28 mouse cellular contexts compared by ENCODE assay signal in genomic region chr2:34082486-34082885, GRCm38 (mm10).
DNase-seq lines count a peak whose midpoint lies in the region; ATAC-seq and TF ChIP-seq lines count a peak whose summit lies in the region.
"Had no signal": no experiment of that assay in that cellular context is flagged by ENCODE, and none has a peak within 500 bp of the region (broad histone marks: within the 10 kb centered on the region; RNA-seq: fewer than 3 reads in every experiment).

No protein-coding gene starts in this region.

- H3K9me3 ChIP-seq in hindbrain, embryonic 10.5 days = peaks cover 7% of the 10 kb centered on the region; the same call in 1 of the 2 replicates
- peaks cover 6% of the 10 kb centered on the region; the same call in 1 of the 2 replicates for H3K9me3 ChIP-seq in hindbrain, embryonic 14.5 days (ENCODE audit: control insufficient read depth, low read length)
- no peaks in the 10 kb centered on the region for H3K9me3 ChIP-seq in CH12.LX (replicated peaks; ENCODE audit: low read length)
- H3K9me3 ChIP-seq in stomach, postnatal 0 days (ENCODE audit: control insufficient read depth, low read length) = no peaks in the 10 kb centered on the region
- H3K9me3 ChIP-seq: embryonic facial prominence, embryonic 10.5 days; embryonic facial prominence, embryonic 13.5 days; forebrain, embryonic 15.5 days had no signal

- no peak for TF ChIP-seq POLR2A in CH12.LX (IDR thresholded peaks at IDR 0.05; ENCODE audit: low read depth, low read length)

- ATAC-seq in hindbrain, embryonic 14.5 days (ENCODE audit: low FRiP score) = no peak
- no peak for ATAC-seq in stomach, postnatal 0 days (ENCODE audit: low FRiP score, low TSS enrichment)
- ATAC-seq: forebrain, embryonic 15.5 days; hindbrain, postnatal 0 days; inflammation-experienced regulatory T-cells, adult 6 months; intestine, embryonic 16.5 days had no signal

- TF ChIP-seq CTCF in CH12.LX (conservative IDR thresholded peaks at IDR 0.05 in 1 of 2, IDR thresholded peaks at IDR 0.05 in 1 of 2; ENCODE audit: low read depth in 2 of 2, low read length in 2 of 2) = no peak
- TF ChIP-seq CTCF in stomach, postnatal 0 days (IDR thresholded peaks at IDR 0.05; ENCODE audit: low read depth) = no peak

- WGBS in hindbrain, embryonic 10.5 days = 79% methylated on average over 7 of the region's 7 CpGs
- WGBS in hindbrain, embryonic 14.5 days = 90% methylated on average over 7 of the region's 7 CpGs
- WGBS in stomach, postnatal 0 days = 77% methylated on average over 7 of the region's 7 CpGs

- dilution Hi-C loops in CH12.LX (cut with MboI; ENCODE audit: extremely low pct_ligation_motif_present, extremely low pct_unique_long_range_greater_than_20kb, low sequenced_read_pairs) = no loop called here

- no peaks in the 10 kb centered on the region for H3K79me2 ChIP-seq in CH12.LX (replicated peaks; ENCODE audit: control insufficient read depth, extremely low read depth, insufficient read depth, poor library complexity, severe bottlenecking)

- TF ChIP-seq RAD21 in CH12.LX (IDR thresholded peaks at IDR 0.05; ENCODE audit: low read depth, low read length) = no peak

- no peak overlapping the region for H3K4me3 ChIP-seq in hindbrain, embryonic 10.5 days
- H3K4me3 ChIP-seq in hindbrain, embryonic 14.5 days (replicated peaks; ENCODE audit: low read length) = no peak overlapping the region
- no peak overlapping the region for H3K4me3 ChIP-seq in CH12.LX (replicated peaks in 1 of 3; ENCODE audit: low read depth in 2 of 3, low read length in 2 of 3, poor library complexity in 1 of 3)
- no peak overlapping the region for H3K4me3 ChIP-seq in stomach, postnatal 0 days (ENCODE audit: low read depth, low read length)
- H3K4me3 ChIP-seq: embryonic facial prominence, embryonic 10.5 days; embryonic facial prominence, embryonic 13.5 days; erythroblast, embryonic 14.5 days; forebrain, embryonic 12.5 days; forebrain, embryonic 15.5 days; gastrocnemius, adult 2 months; hindbrain, embryonic 13.5 days had no signal

- in situ Hi-C loops in CH12.LX (cut with MboI; ENCODE audit: low pct_ligation_motif_present, low pct_unique_long_range_greater_than_20kb, low sequenced_read_pairs) = no loop called here

- no peak for DNase-seq in hindbrain, embryonic 10.5 days (ENCODE audit: low spot score)
- no peak for DNase-seq in hindbrain, embryonic 14.5 days (ENCODE audit: low spot score)
- DNase-seq in CH12.LX (ENCODE audit: extremely low read depth) (peak; percentile 11), MEL-GATA-1-ER (ENCODE audit: extremely low read depth, low read depth) (peak; percentile 39), ZHBTc4 (ENCODE audit: low read depth, low spot score) (peak; percentile 29)
- no peak for DNase-seq in cerebellum, adult 18-20 months
- DNase-seq in thymus, postnatal 25 days = no peak
- no peak for DNase-seq in stomach, postnatal 0 days (ENCODE audit: low spot score)
- DNase-seq: adrenal gland, postnatal 10 days; adrenal gland, postnatal 36 days; cerebellum, adult 2 months; cerebellum, postnatal 10 days; cerebellum, postnatal 36 days; embryo, embryonic 11 days; gastrocnemius, adult 2 months; gastrocnemius, postnatal 14 days; heart, adult 11 months; kidney, adult 18-20 months had no signal

- peaks cover 61% of the 10 kb centered on the region for H3K4me1 ChIP-seq in hindbrain, embryonic 10.5 days (replicated peaks)
- H3K4me1 ChIP-seq in hindbrain, embryonic 14.5 days (replicated peaks; ENCODE audit: control insufficient read depth, insufficient read depth, low read length) = peaks cover 15% of the 10 kb centered on the region
- peaks cover 0 to under 1% of the 10 kb centered on the region in 2 experiments; a peak in 1 of 4 replicates for H3K4me1 ChIP-seq in CH12.LX (ENCODE audit: control insufficient read depth in 1 of 2, insufficient read depth in 2 of 2)
- no peaks in the 10 kb centered on the region for H3K4me1 ChIP-seq in stomach, postnatal 0 days (replicated peaks; ENCODE audit: control insufficient read depth, insufficient read depth)
- H3K4me1 ChIP-seq: embryonic facial prominence, embryonic 13.5 days had no signal

- H3K9ac ChIP-seq in hindbrain, embryonic 14.5 days = no peak overlapping the region
- H3K9ac ChIP-seq in CH12.LX (ENCODE audit: insufficient read depth, low read depth) = no peak overlapping the region
- H3K9ac ChIP-seq in stomach, postnatal 0 days (ENCODE audit: low read length) = no peak overlapping the region
- H3K9ac ChIP-seq: embryonic facial prominence, embryonic 13.5 days; forebrain, embryonic 12.5 days; forebrain, embryonic 15.5 days; hindbrain, embryonic 13.5 days had no signal

- no peak for TF ChIP-seq EP300 in CH12.LX (IDR thresholded peaks at IDR 0.05; ENCODE audit: low read length)
- TF ChIP-seq EP300 in stomach, postnatal 0 days (optimal IDR thresholded peaks at IDR 0.05) = no peak

- no peak overlapping the region for H3K4me2 ChIP-seq in hindbrain, embryonic 14.5 days (replicated peaks)
- H3K4me2 ChIP-seq in CH12.LX (ENCODE audit: insufficient read depth, low read depth, poor library complexity, severe bottlenecking) = no peak overlapping the region
- H3K4me2 ChIP-seq in stomach, postnatal 0 days (replicated peaks; ENCODE audit: low read depth) = no peak overlapping the region
- H3K4me2 ChIP-seq: embryonic facial prominence, embryonic 13.5 days; forebrain, embryonic 12.5 days; forebrain, embryonic 15.5 days; heart, embryonic 11.5 days; hindbrain, embryonic 13.5 days had no signal

- H3K27me3 ChIP-seq in hindbrain, embryonic 10.5 days (ENCODE audit: insufficient read depth, poor library complexity, severe bottlenecking) = no peaks in the 10 kb centered on the region
- H3K27me3 ChIP-seq in hindbrain, embryonic 14.5 days (ENCODE audit: control insufficient read depth, insufficient read depth, low read length) = no peaks in the 10 kb centered on the region
- no peaks in the 10 kb centered on the region for H3K27me3 ChIP-seq in CH12.LX (replicated peaks)
- H3K27me3 ChIP-seq in stomach, postnatal 0 days (ENCODE audit: control insufficient read depth, insufficient read depth, low read length) = no peaks in the 10 kb centered on the region
- H3K27me3 ChIP-seq: embryonic facial prominence, embryonic 13.5 days; forebrain, embryonic 12.5 days; forebrain, embryonic 15.5 days; hindbrain, embryonic 13.5 days had no signal

- H3K27ac ChIP-seq in hindbrain, embryonic 10.5 days = peak overlapping the region; percentile 62; the same call in 1 of the 2 replicates
- H3K27ac ChIP-seq in hindbrain, embryonic 14.5 days = no peak overlapping the region
- H3K27ac ChIP-seq in CH12.LX (ENCODE audit: insufficient read depth, low read depth) = no peak overlapping the region
- H3K27ac ChIP-seq in stomach, postnatal 0 days (replicated peaks) = no peak overlapping the region
- H3K27ac ChIP-seq: embryonic facial prominence, embryonic 10.5 days; embryonic facial prominence, embryonic 13.5 days; forebrain, embryonic 12.5 days; forebrain, embryonic 15.5 days; gastrocnemius, adult 2 months; hindbrain, embryonic 13.5 days; hindbrain, postnatal 0 days had no signal

- no peaks in the 10 kb centered on the region for H3K36me3 ChIP-seq in hindbrain, embryonic 10.5 days
- no peaks in the 10 kb centered on the region for H3K36me3 ChIP-seq in hindbrain, embryonic 14.5 days (replicated peaks; ENCODE audit: control insufficient read depth, insufficient read depth)
- no peaks in the 10 kb centered on the region for H3K36me3 ChIP-seq in CH12.LX (replicated peaks in 1 of 2; ENCODE audit: control insufficient read depth in 1 of 2, insufficient read depth in 1 of 2, low read length in 1 of 2)
- H3K36me3 ChIP-seq in stomach, postnatal 0 days (ENCODE audit: control insufficient read depth, insufficient read depth, low read length) = no peaks in the 10 kb centered on the region
- H3K36me3 ChIP-seq: embryonic facial prominence, embryonic 10.5 days; embryonic facial prominence, embryonic 13.5 days; forebrain, embryonic 12.5 days; forebrain, embryonic 15.5 days had no signal

TF ChIP-seq in CH12.LX, 34 proteins besides CTCF, POLR2A, EP300 and RAD21:
- TF ChIP-seq ZKSCAN1 (IDR thresholded peaks at IDR 0.05; ENCODE audit: borderline replicate concordance, low read depth, low read length) = no peak
- TF ChIP-seq SMC3 (IDR thresholded peaks at IDR 0.05; ENCODE audit: low read depth, low read length) = no peak
- TF ChIP-seq MEF2A (IDR thresholded peaks at IDR 0.05; ENCODE audit: borderline replicate concordance, low read depth, low read length) = no peak
- TF ChIP-seq E2F4 (IDR thresholded peaks at IDR 0.05; ENCODE audit: insufficient replicate concordance, low read depth, low read length) = no peak
- TF ChIP-seq ZNF384 (IDR thresholded peaks at IDR 0.05; ENCODE audit: low read depth, low read length) = no peak
- no peak for TF ChIP-seq UBTF (IDR thresholded peaks at IDR 0.05; ENCODE audit: low read depth, low read length)
- no peak for TF ChIP-seq MAZ (IDR thresholded peaks at IDR 0.05; ENCODE audit: low read depth, low read length)
- no peak for TF ChIP-seq RCOR1 (conservative IDR thresholded peaks at IDR 0.05; ENCODE audit: low read depth, low read length)
- no peak for TF ChIP-seq CHD2 (IDR thresholded peaks at IDR 0.05; ENCODE audit: low read length)
- TF ChIP-seq ETS1 (conservative IDR thresholded peaks at IDR 0.05; ENCODE audit: low read depth, low read length) = no peak
- TF ChIP-seq MYC (IDR thresholded peaks at IDR 0.05; ENCODE audit: low read depth, low read length) = no peak
- no peak for TF ChIP-seq MAX (IDR thresholded peaks at IDR 0.05; ENCODE audit: low read length)
- TF ChIP-seq ZC3H11A (IDR thresholded peaks at IDR 0.05; ENCODE audit: low read depth, low read length) = no peak
- no peak for TF ChIP-seq TBP (conservative IDR thresholded peaks at IDR 0.05; ENCODE audit: low read depth, low read length)
- TF ChIP-seq ELF1 (IDR thresholded peaks at IDR 0.05; ENCODE audit: low read depth, low read length) = no peak
- TF ChIP-seq TCF12 (IDR thresholded peaks at IDR 0.05; ENCODE audit: low read depth, low read length) = no peak
- no peak for TF ChIP-seq ZMIZ1 (IDR thresholded peaks at IDR 0.05; ENCODE audit: low read depth, low read length)
- no peak for TF ChIP-seq IRF4 (IDR thresholded peaks at IDR 0.05; ENCODE audit: low read depth, low read length)
- no peak for TF ChIP-seq KAT2A (IDR thresholded peaks at IDR 0.05; ENCODE audit: insufficient replicate concordance, low read length)
TF ChIP-seq in CH12.LX: peak in this region for 0.

Comparison
In these comparisons a context has a peak if more than half of its experiments do, and no peak if none do; other contexts are left out.
1. DNase-seq: peak in CH12.LX (single experiment), MEL-GATA-1-ER (single experiment) and ZHBTc4 (single experiment); none in hindbrain, embryonic 10.5 days (single experiment), hindbrain, embryonic 14.5 days (single experiment), cerebellum, adult 18-20 months (0 of 2), thymus, postnatal 25 days (single experiment) and stomach, postnatal 0 days (single experiment).